Mouse (Mus musculus): Measurements from ENCODE around the gene Dnajc16.

- TF ChIP-seq TAL1 (IDR thresholded peaks at IDR 0.05; ENCODE audit: low read length) (no peak), GATA1 (IDR thresholded peaks at IDR 0.05; ENCODE audit: low read length) (no peak)
These were observed 53.9 kb downstream of the Dnajc16 start for GRCm38 (mm10) chr4:141736856-141737255.

All from erythroblast, embryonic 14.5 days (primary cell).